Comparison of ENCODE assay signal across 15 mouse cellular contexts in the genomic region with DNA sequence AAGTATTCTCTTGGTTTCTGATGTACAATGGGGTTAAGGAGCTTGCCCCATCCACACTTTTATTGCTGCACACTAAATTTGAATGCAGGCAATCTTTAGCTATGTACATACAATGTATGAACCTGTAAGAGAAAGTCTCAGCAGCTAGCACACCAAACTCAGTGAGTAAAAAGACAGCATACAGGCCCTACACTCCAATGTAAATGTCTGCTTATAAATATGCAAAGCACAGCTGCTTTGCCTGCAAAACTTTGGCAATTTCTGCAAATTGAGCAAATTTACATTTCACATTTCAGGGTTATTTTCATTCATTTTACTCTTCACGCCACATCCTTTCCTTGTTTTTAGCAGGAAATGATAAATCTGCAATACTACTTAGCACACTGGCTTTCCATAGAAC.
"Had no signal": no experiment of that assay in that cellular context is flagged by ENCODE, and none has a peak within 500 bp of the region (broad histone marks: within the 10 kb centered on the region; RNA-seq: fewer than 3 reads in every experiment).

No protein-coding gene starts in this region.

- H3K9ac ChIP-seq: limb, embryonic 13.5 days; liver, embryonic 12.5 days; liver, embryonic 15.5 days; lung, embryonic 15.5 days had no signal

- H3K4me1 ChIP-seq: limb, embryonic 10.5 days; limb, embryonic 13.5 days; liver, embryonic 12.5 days; liver, embryonic 15.5 days; lung, embryonic 15.5 days had no signal

- H3K27ac ChIP-seq: limb, embryonic 10.5 days; limb, embryonic 13.5 days; liver, embryonic 12.5 days; liver, embryonic 15.5 days; lung, embryonic 15.5 days had no signal

- H3K27me3 ChIP-seq: limb, embryonic 13.5 days; liver, embryonic 12.5 days; liver, embryonic 15.5 days; lung, embryonic 15.5 days had no signal

- DNase-seq: kidney, postnatal 14 days; kidney, postnatal 4 days; liver; lung, adult 18-20 months; lung, postnatal 10 days; lung, postnatal 36 days; midbrain, embryonic 14.5 days; thymus, adult 18-20 months; thymus, postnatal 36 days had no signal

- H3K36me3 ChIP-seq: limb, embryonic 10.5 days; limb, embryonic 13.5 days; liver, embryonic 12.5 days; liver, embryonic 15.5 days; lung, embryonic 15.5 days had no signal

- H3K4me3 ChIP-seq: limb, embryonic 10.5 days; limb, embryonic 13.5 days; liver, embryonic 12.5 days; liver, embryonic 15.5 days; lung, embryonic 15.5 days had no signal

- H3K9me3 ChIP-seq: limb, embryonic 10.5 days; limb, embryonic 13.5 days; liver, embryonic 12.5 days; liver, embryonic 15.5 days; lung, embryonic 15.5 days had no signal

- H3K4me2 ChIP-seq: limb, embryonic 13.5 days; liver, embryonic 12.5 days; liver, embryonic 15.5 days; lung, embryonic 15.5 days; midbrain, embryonic 11.5 days had no signal

- ATAC-seq: liver, embryonic 12.5 days had no signal
